In the genomic region with DNA sequence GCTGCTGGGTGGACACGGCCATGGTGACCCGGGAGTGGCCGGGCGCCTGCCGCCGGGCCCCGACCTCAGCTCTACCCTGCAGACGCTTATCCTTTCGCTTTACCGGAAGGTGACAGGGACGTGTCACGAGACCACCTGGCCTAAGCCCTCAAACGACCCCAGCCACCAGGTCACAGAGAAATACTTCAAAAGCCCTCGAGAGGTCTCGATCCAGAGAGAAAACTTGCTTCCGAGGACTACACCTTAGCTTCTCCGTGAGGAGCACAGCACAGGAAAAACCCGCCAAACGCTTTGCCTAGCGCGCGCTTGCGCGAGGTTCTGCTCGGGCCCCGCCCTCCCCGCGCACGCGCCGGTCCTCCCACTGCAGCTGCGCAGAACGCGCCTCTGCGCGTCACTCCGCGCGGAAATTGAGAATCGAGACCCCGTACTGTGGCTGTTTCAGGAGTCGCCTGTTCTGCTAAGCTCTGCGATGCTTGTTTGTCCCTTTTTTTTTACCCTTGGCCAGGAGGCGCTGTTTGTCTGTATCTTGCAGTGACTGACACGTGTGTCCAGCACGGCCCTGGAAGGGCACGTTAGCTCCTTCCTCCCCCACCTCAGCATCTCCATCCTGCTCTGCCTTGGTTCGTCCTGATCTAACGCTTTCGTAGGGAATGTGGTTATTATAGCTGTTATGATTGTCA, we compare ENCODE assay signal across 8 mouse cellular contexts. TPM values are rescaled to one million over a fixed set of nuclear protein-coding genes. Genes with fewer than 3 reads are reported as not detected.
A peak's percentile ranks its signal among the peaks of the same experiment; 100 is the strongest.
DNase-seq lines count a peak whose midpoint lies in the region; ATAC-seq and TF ChIP-seq lines count a peak whose summit lies in the region.

Gene Pola2 (minus strand): TSS at position 320 of the 680 bp plus-strand sequence.

- H3K4me2 ChIP-seq in forebrain, embryonic 14.5 days (ENCODE audit: low read length): peak within 1 kb of the TSS; percentile 91
- peak within 1 kb of the TSS; percentile 98 for H3K4me2 ChIP-seq in neural tube, embryonic 15.5 days

- peak within 1 kb of the TSS; percentile 68 for H3K9ac ChIP-seq in forebrain, embryonic 14.5 days (ENCODE audit: low read length)
- peak within 1 kb of the TSS; percentile 74 for H3K9ac ChIP-seq in neural tube, embryonic 15.5 days (replicated peaks)

- peaks cover 33% of the 10 kb centered on the region for H3K36me3 ChIP-seq in E14TG2a.4 (ENCODE audit: insufficient read depth, low read length)
- 0 out of 2 replicates have a peak, but pooled peaks cover 7% of the 10 kb centered on the region for H3K36me3 ChIP-seq in forebrain, embryonic 14.5 days (ENCODE audit: control insufficient read depth, insufficient read depth, low read length)
- no peaks in the 10 kb centered on the region for H3K36me3 ChIP-seq in neural tube, embryonic 15.5 days

- under 1% methylated on average over 50 of the region's 50 CpGs for WGBS in forebrain, embryonic 14.5 days
- under 1% methylated on average over 50 of the region's 50 CpGs for WGBS in neural tube, embryonic 15.5 days

- H3K4me3 ChIP-seq in E14TG2a.4 (replicated peaks; ENCODE audit: low read length): peak within 1 kb of the TSS; percentile 93
- peak within 1 kb of the TSS; percentile 48 for H3K4me3 ChIP-seq in forebrain, embryonic 14.5 days (ENCODE audit: low read depth, low read length)
- peak within 1 kb of the TSS; percentile 75 for H3K4me3 ChIP-seq in neural tube, embryonic 15.5 days (replicated peaks)

- DNase-seq in c-Kit-positive CD71-positive TER-119-positive erythroid progenitor cells, embryonic 14.5 days (ENCODE audit: low spot score): peak; percentile 84
- DNase-seq in forebrain, embryonic 14.5 days (ENCODE audit: low spot score): peak; percentile 95
- peak; percentile 90 to 93 for DNase-seq in heart, postnatal 14 days
- peak; percentile 84 for DNase-seq in layer of hippocampus, adult 11-12 months (ENCODE audit: low spot score)
- peak; percentile 86 for DNase-seq in lung, adult 18-20 months
- peak; percentile 90 for DNase-seq in testis, postnatal 14 days (ENCODE audit: low spot score)

- no peaks in the 10 kb centered on the region for H3K27me3 ChIP-seq in E14TG2a.4 (ENCODE audit: insufficient read depth, low read length)
- H3K27me3 ChIP-seq in forebrain, embryonic 14.5 days (replicated peaks; ENCODE audit: control insufficient read depth, insufficient read depth, low read length): no peaks in the 10 kb centered on the region
- H3K27me3 ChIP-seq in neural tube, embryonic 15.5 days (replicated peaks): no peaks in the 10 kb centered on the region

- TF ChIP-seq CTCF in E14TG2a.4 (conservative IDR thresholded peaks at IDR 0.05; ENCODE audit: low read length): no peak

- H3K4me1 ChIP-seq in E14TG2a.4 (replicated peaks; ENCODE audit: low read depth, low read length): peaks cover 63% of the 10 kb centered on the region
- peaks cover 4% of the 10 kb centered on the region; the same call in 1 of the 2 replicates for H3K4me1 ChIP-seq in forebrain, embryonic 14.5 days (ENCODE audit: control insufficient read depth, insufficient read depth, low read length)
- H3K4me1 ChIP-seq in neural tube, embryonic 15.5 days: peaks cover 24% of the 10 kb centered on the region

- no peaks in the 10 kb centered on the region for H3K9me3 ChIP-seq in E14TG2a.4 (ENCODE audit: low read length)
- H3K9me3 ChIP-seq in forebrain, embryonic 14.5 days (replicated peaks; ENCODE audit: control insufficient read depth, low read length): no peaks in the 10 kb centered on the region
- no peaks in the 10 kb centered on the region for H3K9me3 ChIP-seq in neural tube, embryonic 15.5 days (replicated peaks)

- H3K27ac ChIP-seq in forebrain, embryonic 14.5 days (ENCODE audit: low read depth, low read length): peak within 1 kb of the TSS; percentile 61
- peak within 1 kb of the TSS; percentile 69 for H3K27ac ChIP-seq in neural tube, embryonic 15.5 days (replicated peaks)

- intact Hi-C loops in heart, postnatal 14 days (cut with DNase I): loop anchor here (2.0 to 5.0 kb wide), 3 partner anchors 81 to 368 kb away; partner anchors contain the start of gene Men1

- peak; percentile 97 for ATAC-seq in forebrain, embryonic 14.5 days
- peak; percentile 93 for ATAC-seq in neural tube, embryonic 15.5 days (ENCODE audit: low FRiP score)

RNA-seq across cellular contexts. Expression of gene Pola2, which starts in this region (rescaled TPM):
- 35.5 and 41.1 TPM in 2 replicates for polyA plus RNA-seq in forebrain, embryonic 14.5 days (2014; fragmentation: Nextera tagmentation; extraction: Ambion mirVana)
- total RNA-seq in heart, postnatal 14 days (2021): 10 to 100 TPM; 12.3 to 14.2 TPM
- polyA plus RNA-seq in neural tube, embryonic 15.5 days (2015; fragmentation: Nextera tagmentation; extraction: Ambion mirVana): 19.9 and 34.3 TPM in 2 replicates

Comparison
In these comparisons a context has a peak if more than half of its experiments do, and no peak if none do; other contexts are left out.
1. Peak in every context shown above with its lines: DNase-seq, ATAC-seq, H3K4me3 ChIP-seq and H3K27ac ChIP-seq.